ENCODE assay signal across 9 mouse cellular contexts in the genomic region with DNA sequence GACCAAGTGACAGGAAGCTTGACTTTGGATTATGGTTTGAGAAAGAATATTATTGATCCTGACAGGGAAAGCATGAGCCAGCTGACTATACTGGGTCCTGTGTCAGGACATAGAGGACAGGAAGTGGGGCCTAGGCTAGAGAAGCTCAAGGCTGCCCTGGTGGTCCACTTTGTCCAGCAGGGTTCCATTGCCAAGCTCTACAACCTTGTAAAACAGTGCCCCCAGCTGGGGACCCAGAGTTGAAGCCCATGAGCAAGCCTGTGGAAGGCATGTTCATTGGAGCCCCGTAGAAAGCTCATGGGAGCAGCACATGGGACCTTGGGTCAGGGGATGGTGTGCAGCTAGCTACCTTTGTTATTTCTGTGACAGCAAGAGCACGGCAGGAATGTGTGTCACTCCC. TPM values are rescaled to one million over a fixed set of nuclear protein-coding genes. Genes with fewer than 3 reads are reported as not detected.
DNase-seq lines count a peak whose midpoint lies in the region; ATAC-seq and TF ChIP-seq lines count a peak whose summit lies in the region.
"Had no signal": no experiment of that assay in that cellular context is flagged by ENCODE, and none has a peak within 500 bp of the region (broad histone marks: within the 10 kb centered on the region; RNA-seq: fewer than 3 reads in every experiment).

No protein-coding gene starts in this region.

- no peak overlapping the region for H3K4me3 ChIP-seq in lung, embryonic 14.5 days (ENCODE audit: low read depth, low read length)
- H3K4me3 ChIP-seq: heart, embryonic 15.5 days; liver, embryonic 13.5 days had no signal

- no peaks in the 10 kb centered on the region for H3K9me3 ChIP-seq in lung, embryonic 14.5 days (ENCODE audit: low read depth, low read length)
- H3K9me3 ChIP-seq: heart, embryonic 15.5 days; liver, embryonic 13.5 days had no signal

- ATAC-seq in lung, embryonic 14.5 days (ENCODE audit: insufficient read depth), result no peak

- intact Hi-C loops in heart, postnatal 14 days (cut with DNase I), result loop anchor here (5.0 kb wide), 1 partner anchor 110 kb away; no protein-coding TSS in a partner anchor
- intact Hi-C loops in heart, postnatal 36 days (cut with DNase I), result loop anchor here (5.0 kb wide), 1 partner anchor 115 kb away; no protein-coding TSS in a partner anchor

- 85% methylated on average over 2 of the region's 2 CpGs for WGBS in lung, embryonic 14.5 days

- peak; percentile 13 to 26 for DNase-seq in heart, postnatal 14 days
- no peak for DNase-seq in heart, postnatal 36 days
- peak; percentile 38 for DNase-seq in lung, embryonic 14.5 days
- DNase-seq in lung, postnatal 25 days (ENCODE audit: low spot score), result no peak
- DNase-seq in c-Kit-positive CD71-positive TER-119-positive erythroid progenitor cells, embryonic 14.5 days (ENCODE audit: low spot score), result peak; percentile 7
- DNase-seq in lung, postnatal 14 days, result peak; percentile 24
- DNase-seq in yolk sac, embryonic 10.5 days (ENCODE audit: low spot score), result no peak
- DNase-seq: liver, embryonic 13.5 days had no signal

- H3K4me2 ChIP-seq in lung, embryonic 14.5 days, result no peak overlapping the region
- H3K4me2 ChIP-seq: heart, embryonic 15.5 days; liver, embryonic 13.5 days had no signal

- peak; percentile 38 for TF ChIP-seq CTCF in lung, embryonic 14.5 days (IDR thresholded peaks at IDR 0.05; ENCODE audit: low read depth)

- no peak overlapping the region for H3K27ac ChIP-seq in lung, embryonic 14.5 days (ENCODE audit: low read depth)
- H3K27ac ChIP-seq: heart, embryonic 15.5 days; liver, embryonic 13.5 days had no signal

- H3K36me3 ChIP-seq in lung, embryonic 14.5 days (ENCODE audit: insufficient read depth), result peaks cover 68% of the 10 kb centered on the region

- H3K4me1 ChIP-seq in lung, embryonic 14.5 days (ENCODE audit: insufficient read depth), result no peaks in the 10 kb centered on the region
- H3K4me1 ChIP-seq: heart, embryonic 15.5 days; liver, embryonic 13.5 days had no signal

- H3K27me3 ChIP-seq in lung, embryonic 14.5 days (ENCODE audit: insufficient read depth, low read length), result no peaks in the 10 kb centered on the region
- H3K27me3 ChIP-seq: heart, embryonic 15.5 days; liver, embryonic 13.5 days had no signal

- no peak overlapping the region for H3K9ac ChIP-seq in lung, embryonic 14.5 days
- H3K9ac ChIP-seq: heart, embryonic 15.5 days; liver, embryonic 13.5 days had no signal

RNA-seq across cellular contexts. Expression of gene Ppme1, which starts 20.2 kb away (rescaled TPM):
- 10 to 100 TPM; 37.8 to 44.0 TPM for total RNA-seq in heart, postnatal 14 days (2021)
- total RNA-seq in heart, postnatal 36 days (2021), result 10 to 100 TPM; 35.6 to 37.2 TPM
- polyA plus RNA-seq in lung, embryonic 14.5 days (2014; fragmentation: Nextera tagmentation; extraction: Ambion mirVana), result 60.3 and 68.3 TPM in 2 replicates

RNA-seq across cellular contexts. Expression of gene C2cd3, which starts 20.2 kb away (rescaled TPM):
- total RNA-seq in heart, postnatal 14 days (2021), result 10 to 100 TPM; 10.2 to 12.9 TPM
- 1 to 10 TPM; 7.8 to 9.5 TPM for total RNA-seq in heart, postnatal 36 days (2021)
- 29.6 and 31.9 TPM in 2 replicates for polyA plus RNA-seq in lung, embryonic 14.5 days (2014; fragmentation: Nextera tagmentation; extraction: Ambion mirVana)

Comparison
In these comparisons a context has a peak if more than half of its experiments do, and no peak if none do; other contexts are left out.
1. DNase-seq: peak in heart, postnatal 14 days (2 of 2), lung, embryonic 14.5 days (single experiment), c-Kit-positive CD71-positive TER-119-positive erythroid progenitor cells, embryonic 14.5 days (single experiment) and lung, postnatal 14 days (single experiment); none in heart, postnatal 36 days (0 of 2), lung, postnatal 25 days (single experiment) and yolk sac, embryonic 10.5 days (single experiment).